Mouse (Mus musculus) brain, embryonic 14.5 days (tissue): ENCODE data around the gene Stag3.

Experiments used
- CTCF ChIP-seq: fragments of 200-500 bp; IDR thresholded peaks from 2 replicates; pipeline ENCODE4 v1.5.1; 2012; ENCODE audit warnings: inconsistent platforms, mild to moderate bottlenecking, moderate library complexity, borderline replicate concordance; ENCODE audit not compliant: insufficient read depth, insufficient read length; ENCODE audit errors: extremely low read depth
- POLR2A ChIP-seq: fragments of 200-500 bp; IDR thresholded peaks from 2 replicates; pipeline ENCODE4 v1.6.1; 2012; ENCODE audit warnings: mild to moderate bottlenecking, inconsistent platforms, borderline replicate concordance; ENCODE audit not compliant: poor library complexity, insufficient read depth, insufficient read length, severe bottlenecking; ENCODE audit errors: extremely low read depth

DNA sequence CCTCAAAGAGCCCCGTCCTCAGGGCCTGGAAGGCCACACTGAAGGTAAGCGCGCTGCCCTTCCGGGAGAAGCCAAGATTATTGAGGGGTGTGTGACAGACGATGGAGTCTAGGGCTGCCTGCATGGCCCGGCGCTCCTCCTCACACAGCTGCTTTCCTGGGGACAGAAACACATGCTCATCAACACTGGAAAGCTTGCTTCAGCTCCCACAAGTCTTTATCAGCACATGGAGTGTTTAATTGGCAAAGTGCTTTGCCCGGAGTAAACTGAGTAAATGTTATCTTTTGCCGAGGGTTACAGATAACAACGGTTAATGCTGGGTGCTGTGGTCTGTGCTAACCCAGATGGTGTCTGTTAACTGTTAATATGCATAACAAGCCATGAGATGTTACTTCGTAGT is 19.2 kb upstream of the Stag3 start:
- TF ChIP-seq CTCF (no peak), POLR2A (no peak)
